Mouse (Mus musculus) thymus, postnatal 10 days (tissue): Measurements from ENCODE around the gene Arid1b.

ENCODE experiments used
- DNase-seq, 2 experiments: peaks; one replicate each; pipeline ENCODE4 v3.0.0; 2021; ENCODE audit warnings: low spot score in 2 of 2

Arid1b gene

GRCm38 (mm10) chr17:4995561-4996051 is 1.5 kb downstream of the Arid1b start:
- DNase-seq = peak; percentile 70 to 75

DNA sequence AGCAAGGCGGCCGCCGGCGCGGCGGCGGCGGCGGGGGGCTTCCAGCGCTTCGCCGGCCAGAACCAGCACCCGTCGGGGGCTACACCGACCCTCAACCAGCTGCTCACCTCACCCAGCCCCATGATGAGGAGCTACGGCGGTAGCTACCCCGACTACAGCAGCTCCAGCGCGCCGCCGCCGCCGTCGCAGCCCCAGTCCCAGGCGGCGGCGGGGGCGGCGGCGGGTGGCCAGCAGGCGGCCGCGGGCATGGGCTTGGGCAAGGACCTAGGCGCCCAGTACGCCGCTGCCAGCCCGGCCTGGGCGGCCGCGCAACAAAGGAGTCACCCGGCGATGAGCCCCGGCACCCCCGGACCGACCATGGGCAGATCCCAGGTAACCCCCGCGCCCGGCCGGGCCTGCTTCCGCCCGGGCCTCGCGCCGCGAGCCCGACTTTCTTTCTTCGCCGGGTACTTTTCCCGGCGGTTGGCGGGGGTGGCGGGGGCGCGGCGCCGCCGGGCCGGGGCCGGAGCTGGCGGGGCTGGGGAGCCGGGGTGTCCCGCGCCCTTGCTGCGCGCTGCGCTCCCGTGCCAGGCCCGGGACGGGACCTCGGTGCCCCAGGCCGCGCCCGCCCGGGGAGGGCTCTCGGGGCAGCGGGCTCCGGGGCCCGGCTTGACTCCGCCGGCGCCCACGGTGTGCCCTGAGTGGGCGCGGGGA is 2.1 kb downstream of the Arid1b start:
- peak; percentile 47 to 68 for DNase-seq

DNA sequence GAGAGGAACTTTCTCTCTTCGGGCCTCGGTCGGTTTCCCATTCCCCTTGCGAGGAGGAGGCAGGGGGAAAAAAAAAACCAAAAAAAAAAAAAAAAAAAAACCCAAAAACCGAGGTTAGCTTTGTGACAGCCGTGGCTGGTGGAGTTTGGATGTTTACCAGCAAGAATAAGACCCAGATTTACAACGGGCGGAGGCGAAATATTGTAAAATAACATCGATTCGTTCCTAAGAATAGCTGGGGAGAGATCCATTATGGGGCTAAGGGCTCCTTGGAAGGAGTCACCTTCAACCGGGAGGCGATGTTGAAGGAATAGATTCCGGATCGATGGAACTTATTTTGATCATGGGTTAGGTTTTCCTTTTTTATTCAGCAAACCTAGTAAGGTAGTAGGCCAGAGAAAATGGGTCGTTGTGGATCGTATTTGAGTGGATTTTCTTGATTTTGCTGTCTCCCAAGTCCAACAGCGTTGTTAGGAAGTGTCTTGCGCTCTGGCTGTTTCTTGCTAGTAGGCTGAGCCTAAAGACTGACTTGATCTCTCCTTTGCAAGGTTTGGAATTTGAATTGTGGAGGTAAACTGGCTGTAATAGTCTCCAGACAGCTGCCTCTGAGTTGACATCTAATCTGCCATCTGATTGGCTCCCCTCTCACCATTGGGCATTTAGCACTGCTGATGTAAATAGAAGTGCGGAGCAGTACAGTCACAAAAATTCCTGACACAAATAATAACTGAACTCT is 2.9 kb downstream of the Arid1b start:
- DNase-seq = no peak

- no peak for DNase-seq
Measured at GRCm38 (mm10) chr17:4997968-4998367, 3.8 kb downstream of the Arid1b start.

DNA sequence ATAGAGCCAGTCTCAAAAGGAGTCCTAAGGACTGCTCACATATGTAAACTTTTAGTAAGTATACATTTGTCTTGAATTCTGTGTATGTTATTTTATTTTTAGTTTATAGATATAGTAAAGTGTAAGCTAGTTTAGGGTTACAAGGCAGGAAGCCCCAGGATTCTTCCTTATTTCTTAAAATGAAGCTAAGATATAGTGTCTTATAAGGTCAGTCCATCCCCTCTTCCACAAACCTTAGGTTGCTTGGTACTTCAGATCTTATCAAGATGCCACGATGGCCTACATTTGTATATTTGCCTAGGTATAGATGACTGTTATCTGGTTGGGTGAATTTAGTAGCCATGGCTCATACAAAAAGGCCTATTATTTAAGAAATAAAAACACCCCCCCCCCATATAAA is 5.1 kb downstream of the Arid1b start:
- DNase-seq = no peak

- no peak for DNase-seq
Measured at GRCm38 (mm10) chr17:5000001-5000400, 5.9 kb downstream of the Arid1b start.

GRCm38 (mm10) chr17:5000871-5001270 is 6.7 kb downstream of the Arid1b start:
- DNase-seq = no peak

GRCm38 (mm10) chr17:5001531-5002131 is 7.5 kb downstream of the Arid1b start:
- no peak for DNase-seq

DNA sequence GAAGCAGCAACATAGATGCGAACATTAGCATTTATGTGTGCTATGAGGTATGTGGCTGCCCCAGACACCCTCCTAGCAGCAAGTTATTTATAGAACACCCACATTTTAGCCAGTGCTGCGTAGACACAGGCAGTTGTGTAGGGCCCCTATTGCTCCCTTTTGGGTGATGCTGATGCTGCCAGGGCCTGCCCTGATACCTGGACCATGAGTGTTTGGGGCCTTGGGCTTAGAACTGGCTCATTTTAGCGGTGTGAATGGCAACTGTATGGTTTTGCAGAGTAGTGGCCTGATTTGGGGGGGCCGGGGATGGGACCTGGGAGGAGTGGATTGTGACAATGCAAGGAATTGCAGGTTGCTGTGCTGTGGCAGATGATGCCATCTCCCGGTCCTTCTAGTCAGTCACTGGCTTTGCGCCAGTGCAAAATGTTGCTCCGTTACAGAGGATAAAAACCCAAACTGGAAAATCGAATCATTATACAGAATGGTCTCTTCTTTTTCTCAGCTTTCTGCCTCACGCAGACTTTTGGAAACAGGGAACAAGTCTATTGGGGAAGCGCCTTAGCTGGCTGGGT is 8.9 kb downstream of the Arid1b start:
- no peak for DNase-seq

DNA sequence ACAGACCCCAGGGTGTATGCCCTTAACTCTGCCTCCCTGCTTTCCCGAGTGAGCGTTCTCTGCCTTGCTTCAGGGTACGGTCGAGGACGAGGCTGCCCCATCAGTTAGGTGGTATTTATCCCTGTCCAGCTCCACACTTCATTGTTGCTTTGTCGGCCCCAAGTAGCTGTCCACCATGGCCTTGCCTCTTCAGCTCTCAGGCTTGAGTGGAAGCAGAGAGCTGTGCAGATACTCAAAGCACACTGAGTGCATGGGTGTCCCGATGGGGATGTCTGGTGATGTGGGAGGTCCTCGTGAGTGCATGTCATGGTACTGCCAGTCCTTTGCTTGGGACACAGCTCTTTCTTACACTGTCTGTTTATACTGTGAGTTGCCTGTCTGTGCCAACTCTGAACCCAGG is 10.1 kb downstream of the Arid1b start:
- no peak for DNase-seq

DNA sequence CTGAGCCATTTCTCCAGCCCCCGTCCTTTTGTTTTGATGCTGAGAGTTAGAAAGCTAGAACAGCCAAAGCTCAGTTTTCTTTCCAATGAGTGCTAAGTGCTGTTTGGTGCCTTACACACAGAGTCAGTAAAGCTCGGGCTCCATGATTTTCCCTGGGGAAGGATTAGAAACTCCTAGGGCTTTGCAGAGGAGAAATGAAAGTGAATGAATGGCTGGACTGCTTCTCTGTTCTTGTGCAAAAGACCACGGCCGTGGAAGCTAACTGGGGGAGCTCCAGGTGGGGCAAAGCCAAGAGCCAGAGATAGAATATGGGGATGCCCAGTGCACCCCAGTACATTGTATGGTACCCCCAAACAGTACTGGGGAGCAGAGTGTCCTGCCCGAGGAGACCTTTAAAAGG is 10.6 kb downstream of the Arid1b start:
- no peak for DNase-seq

GRCm38 (mm10) chr17:5005285-5005684 is 11.2 kb downstream of the Arid1b start:
- DNase-seq = no peak

- DNase-seq = peak; percentile 58 to 69
Measured at GRCm38 (mm10) chr17:5007156-5007658, 13.1 kb downstream of the Arid1b start.

DNA sequence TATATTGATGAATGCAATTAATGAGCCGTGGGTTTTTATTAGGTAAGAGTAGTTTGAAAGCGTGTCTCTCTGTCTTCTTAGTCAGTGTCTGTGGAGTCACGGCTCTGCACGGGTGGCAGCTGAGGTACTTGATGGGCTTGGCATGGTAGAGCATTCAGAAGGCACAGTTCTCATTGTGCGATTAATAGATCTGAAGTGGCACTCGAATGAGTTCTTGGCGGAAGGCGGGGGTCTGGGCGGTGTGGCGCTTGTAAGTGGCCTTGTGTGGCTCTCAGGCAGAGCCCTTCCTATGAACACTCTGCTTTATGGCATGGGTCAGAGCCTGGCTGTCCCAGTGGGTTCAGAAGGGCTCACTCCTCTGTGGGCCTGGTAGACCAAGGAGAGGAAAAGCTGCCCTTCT is 14.1 kb downstream of the Arid1b start:
- DNase-seq = no peak

GRCm38 (mm10) chr17:5008761-5009160 is 14.6 kb downstream of the Arid1b start:
- DNase-seq = no peak

DNA sequence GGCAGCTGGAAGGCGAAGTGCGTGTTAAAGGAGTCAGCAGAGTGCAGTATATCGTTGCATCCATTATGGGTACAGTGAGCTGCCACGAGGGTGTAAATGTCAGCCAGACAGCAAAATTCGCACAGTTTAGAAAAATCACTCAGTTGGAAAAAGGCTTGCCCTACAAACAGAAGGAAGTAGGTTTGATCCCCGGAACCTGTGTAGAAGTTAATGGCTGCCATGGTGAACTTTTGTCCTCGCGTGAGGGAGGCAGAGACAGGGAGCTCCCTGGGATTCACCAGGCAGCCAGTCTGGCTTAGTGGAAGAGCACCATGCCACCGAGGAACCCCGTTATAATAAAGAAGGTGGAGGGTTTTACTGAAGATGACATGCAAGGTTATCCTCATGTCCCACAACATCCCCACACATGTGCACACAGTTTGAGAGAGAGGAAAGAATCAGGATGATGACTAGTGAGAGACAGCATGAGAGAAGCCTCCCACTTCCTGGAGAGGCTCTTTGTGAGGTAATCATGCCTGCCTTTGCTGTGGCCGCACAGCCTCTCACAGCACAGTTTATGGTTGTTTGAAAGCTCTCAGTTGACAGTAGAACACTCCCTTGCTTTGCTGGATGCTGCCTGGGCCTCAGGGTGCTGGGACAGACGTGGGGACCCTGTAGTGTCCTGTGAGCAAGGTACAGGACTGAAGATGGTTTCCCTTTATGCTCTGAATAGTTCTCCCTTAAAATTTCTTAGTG is 15.6 kb downstream of the Arid1b start:
- DNase-seq = peak; percentile 40 to 49

DNA sequence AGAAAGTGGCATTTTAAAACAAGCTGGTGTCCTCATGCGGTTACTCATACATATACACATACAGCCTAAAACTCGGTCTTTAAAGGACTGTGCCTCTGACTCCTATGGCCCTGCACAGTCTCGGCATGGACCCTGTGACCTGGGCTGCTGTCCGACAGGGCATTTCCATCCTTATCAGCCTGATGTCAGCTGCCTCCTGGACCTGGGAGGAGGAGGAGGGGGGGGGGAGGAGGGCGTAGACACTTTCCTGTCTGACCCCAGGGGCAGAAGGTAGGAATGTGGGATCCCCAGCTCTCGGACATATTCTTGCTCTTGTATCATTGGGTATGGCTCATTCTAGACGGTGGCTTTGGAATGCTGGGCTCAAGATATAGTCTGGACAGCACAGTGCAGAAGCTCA is 16.6 kb downstream of the Arid1b start:
- DNase-seq = no peak

DNA sequence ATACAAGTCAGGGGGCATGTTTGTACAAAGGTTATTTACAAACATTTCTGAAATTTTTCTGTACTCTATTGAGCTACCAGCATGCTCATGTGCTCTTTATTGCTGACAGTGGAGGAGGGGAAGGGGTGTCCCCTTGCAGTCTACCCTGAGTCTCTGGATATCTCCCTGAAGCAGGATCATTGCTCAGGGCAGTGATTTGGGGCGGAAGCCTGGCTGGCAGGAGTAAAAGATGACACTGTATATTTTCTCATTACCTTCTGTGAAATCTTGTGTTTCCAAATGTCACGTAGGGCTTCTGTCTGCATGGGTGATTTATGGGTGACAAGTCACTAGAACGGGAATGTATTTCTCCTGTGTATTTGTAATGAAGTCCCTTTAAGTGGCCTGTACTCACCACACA is 18.0 kb downstream of the Arid1b start:
- no peak for DNase-seq

GRCm38 (mm10) chr17:5012517-5012916 is 18.4 kb downstream of the Arid1b start:
- DNase-seq = no peak

DNA sequence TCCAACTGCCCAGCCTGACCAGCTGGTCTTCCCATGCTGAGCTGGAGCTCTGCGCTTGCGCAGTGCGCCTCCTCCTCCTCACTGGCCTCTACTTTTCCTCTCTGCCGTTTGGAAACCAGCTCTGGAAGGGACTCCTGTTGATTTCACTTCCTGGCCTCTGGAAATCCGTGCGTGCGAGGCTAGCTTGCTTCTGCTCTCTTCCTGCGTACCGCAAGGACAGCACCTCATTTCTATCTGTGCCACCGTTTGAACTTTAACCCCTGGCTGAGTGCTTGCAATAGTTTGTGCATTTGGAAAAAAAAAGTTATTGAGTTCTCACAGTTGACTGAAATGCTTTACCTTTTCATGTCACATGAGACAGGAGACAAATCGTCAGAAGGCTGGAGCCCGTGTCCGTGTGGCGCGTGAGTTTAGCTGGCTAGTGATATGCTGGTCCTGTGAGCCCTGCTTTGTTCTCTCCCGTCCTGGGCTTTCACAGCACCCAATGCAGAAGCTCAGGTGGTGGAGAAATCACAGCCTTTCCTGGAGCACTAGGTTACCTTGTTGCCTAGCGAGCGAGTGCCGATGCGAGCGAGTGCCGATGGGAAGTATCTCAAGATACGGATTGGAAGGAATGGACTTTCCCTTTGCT is 20.3 kb downstream of the Arid1b start:
- DNase-seq = no peak

- no peak for DNase-seq
Measured at GRCm38 (mm10) chr17:5016404-5016803, 22.3 kb downstream of the Arid1b start.
